Mouse (Mus musculus) ES-Bruce4 (cell line): ENCODE measurements around the gene Abhd6.

Experiments
- CTCF ChIP-seq: IDR thresholded peaks from one replicate; pipeline ENCODE4 v1.8.1; 2011; ENCODE audit warnings: low read depth, low read length
- EP300 ChIP-seq: IDR thresholded peaks from 2 replicates; pipeline ENCODE4 v1.6.1; 2011; ENCODE audit warnings: low read depth, low read length; ENCODE audit not compliant: insufficient read depth
- POLR2A ChIP-seq: IDR thresholded peaks from one replicate; pipeline ENCODE4 v1.8.1; 2011; ENCODE audit warnings: low read length; ENCODE audit not compliant: insufficient read depth

- TF ChIP-seq CTCF (no peak), POLR2A (no peak), EP300 (no peak)
Observed at GRCm38 (mm10) chr14:8015756-8016155, 13.1 kb downstream of the Abhd6 start.
